Comparison of ENCODE assay signal across 8 mouse cellular contexts in genomic region chr7:130266166-130266490, GRCm38 (mm10).
DNase-seq lines count a peak whose midpoint lies in the region; ATAC-seq and TF ChIP-seq lines count a peak whose summit lies in the region.

No protein-coding gene starts in this region.

- H3K4me1 ChIP-seq in embryonic facial prominence, embryonic 11.5 days (ENCODE audit: control insufficient read depth, insufficient read depth, low read length) = peaks cover 5% of the 10 kb centered on the region
- no peaks in the 10 kb centered on the region for H3K4me1 ChIP-seq in liver, embryonic 15.5 days (replicated peaks)
- peaks cover 77% of the 10 kb centered on the region for H3K4me1 ChIP-seq in neural tube, embryonic 13.5 days (replicated peaks)

- H3K27me3 ChIP-seq in embryonic facial prominence, embryonic 11.5 days (ENCODE audit: control insufficient read depth, insufficient read depth, low read length) = no peaks in the 10 kb centered on the region
- peaks cover 66% of the 10 kb centered on the region for H3K27me3 ChIP-seq in liver, embryonic 15.5 days
- no peaks in the 10 kb centered on the region; the same call in 1 of the 2 replicates for H3K27me3 ChIP-seq in neural tube, embryonic 13.5 days

- no peaks in the 10 kb centered on the region; the same call in 1 of the 2 replicates for H3K36me3 ChIP-seq in embryonic facial prominence, embryonic 11.5 days (replicated peaks; ENCODE audit: control insufficient read depth, insufficient read depth, low read depth, low read length)
- no peaks in the 10 kb centered on the region for H3K36me3 ChIP-seq in liver, embryonic 15.5 days (replicated peaks)
- no peaks in the 10 kb centered on the region for H3K36me3 ChIP-seq in neural tube, embryonic 13.5 days

- H3K27ac ChIP-seq in layer of hippocampus, adult 2 months = peak overlapping the region; percentile 87
- H3K27ac ChIP-seq in embryonic facial prominence, embryonic 11.5 days (replicated peaks; ENCODE audit: low read depth, low read length) = peak overlapping the region; percentile 88
- no peak overlapping the region for H3K27ac ChIP-seq in liver, embryonic 15.5 days (replicated peaks)
- peak overlapping the region; percentile 85 for H3K27ac ChIP-seq in neural tube, embryonic 13.5 days (replicated peaks)

- peak; percentile 79 for ATAC-seq in embryonic facial prominence, embryonic 11.5 days (replicated peaks; ENCODE audit: insufficient number of reproducible peaks, low FRiP score, low TSS enrichment, low read depth)
- ATAC-seq in liver, embryonic 15.5 days (ENCODE audit: insufficient read depth) = peak; percentile 73
- peak; percentile 32; the same call in 1 of the 2 replicates for ATAC-seq in neural tube, embryonic 13.5 days (ENCODE audit: low read depth)

- WGBS in embryonic facial prominence, embryonic 11.5 days = under 1% methylated on average over 45 of the region's 52 CpGs
- WGBS in liver, embryonic 15.5 days (ENCODE audit: insufficient replicate concordance) = under 1% methylated on average over 48 of the region's 52 CpGs
- under 1% methylated on average over 38 of the region's 52 CpGs for WGBS in neural tube, embryonic 13.5 days

- DNase-seq in layer of hippocampus, adult 2 months (ENCODE audit: low spot score in 2 of 2) = peak in 1 of 2 experiments; percentile 49
- no peak for DNase-seq in layer of hippocampus, adult 9-11 months
- DNase-seq in embryonic facial prominence, embryonic 11.5 days (ENCODE audit: low spot score) = peak; percentile 95
- peak; percentile 46 for DNase-seq in heart, adult 8-10 months (ENCODE audit: low spot score)
- peak; percentile 67 for DNase-seq in kidney, adult 11 months
- DNase-seq in thymus, postnatal 36 days = peak; percentile 8 to 27

- H3K4me2 ChIP-seq in embryonic facial prominence, embryonic 11.5 days (ENCODE audit: low read depth, low read length) = peak overlapping the region; percentile 88
- peak overlapping the region; percentile 58 for H3K4me2 ChIP-seq in liver, embryonic 15.5 days
- H3K4me2 ChIP-seq in neural tube, embryonic 13.5 days = peak overlapping the region; percentile 94

- TF ChIP-seq CTCF in layer of hippocampus, adult 2 months (conservative IDR thresholded peaks at IDR 0.05) = no peak

- H3K9ac ChIP-seq in embryonic facial prominence, embryonic 11.5 days (replicated peaks; ENCODE audit: low read length) = peak overlapping the region; percentile 84
- H3K9ac ChIP-seq in liver, embryonic 15.5 days = 0 out of 2 replicates have a peak overlapping the region, but pooled peaks have one; percentile 30
- peak overlapping the region; percentile 84 for H3K9ac ChIP-seq in neural tube, embryonic 13.5 days

- H3K4me3 ChIP-seq in layer of hippocampus, adult 2 months = peak overlapping the region; percentile 74
- peak overlapping the region; percentile 83 for H3K4me3 ChIP-seq in embryonic facial prominence, embryonic 11.5 days (ENCODE audit: low read depth, low read length)
- peak overlapping the region; percentile 56 for H3K4me3 ChIP-seq in liver, embryonic 15.5 days (replicated peaks)
- H3K4me3 ChIP-seq in neural tube, embryonic 13.5 days = peak overlapping the region; percentile 72

- no peaks in the 10 kb centered on the region for H3K9me3 ChIP-seq in embryonic facial prominence, embryonic 11.5 days (replicated peaks; ENCODE audit: control insufficient read depth, low read length)
- H3K9me3 ChIP-seq in liver, embryonic 15.5 days (replicated peaks) = no peaks in the 10 kb centered on the region
- H3K9me3 ChIP-seq in neural tube, embryonic 13.5 days = no peaks in the 10 kb centered on the region

Comparison
In these comparisons a context has a peak if more than half of its experiments do, and no peak if none do; other contexts are left out.
1. H3K9ac ChIP-seq: peak in every context shown above with its lines; median percentile 84 in embryonic facial prominence, embryonic 11.5 days; 84 in neural tube, embryonic 13.5 days; 30 in liver, embryonic 15.5 days.